Mouse (Mus musculus): Measurements from ENCODE around the gene Tet2. TPM values are rescaled to one million over a fixed set of nuclear protein-coding genes. Genes with fewer than 3 reads are reported as not detected.
"Not testable (repeated sequence)": the region's sequence is repeated elsewhere in the genome, so short reads cannot be mapped to it uniquely, and the experiment has no call there.

Tet2 gene
- total RNA-seq, 2 experiments from 2014 or later: 12.7 to 19.7 TPM

DNA sequence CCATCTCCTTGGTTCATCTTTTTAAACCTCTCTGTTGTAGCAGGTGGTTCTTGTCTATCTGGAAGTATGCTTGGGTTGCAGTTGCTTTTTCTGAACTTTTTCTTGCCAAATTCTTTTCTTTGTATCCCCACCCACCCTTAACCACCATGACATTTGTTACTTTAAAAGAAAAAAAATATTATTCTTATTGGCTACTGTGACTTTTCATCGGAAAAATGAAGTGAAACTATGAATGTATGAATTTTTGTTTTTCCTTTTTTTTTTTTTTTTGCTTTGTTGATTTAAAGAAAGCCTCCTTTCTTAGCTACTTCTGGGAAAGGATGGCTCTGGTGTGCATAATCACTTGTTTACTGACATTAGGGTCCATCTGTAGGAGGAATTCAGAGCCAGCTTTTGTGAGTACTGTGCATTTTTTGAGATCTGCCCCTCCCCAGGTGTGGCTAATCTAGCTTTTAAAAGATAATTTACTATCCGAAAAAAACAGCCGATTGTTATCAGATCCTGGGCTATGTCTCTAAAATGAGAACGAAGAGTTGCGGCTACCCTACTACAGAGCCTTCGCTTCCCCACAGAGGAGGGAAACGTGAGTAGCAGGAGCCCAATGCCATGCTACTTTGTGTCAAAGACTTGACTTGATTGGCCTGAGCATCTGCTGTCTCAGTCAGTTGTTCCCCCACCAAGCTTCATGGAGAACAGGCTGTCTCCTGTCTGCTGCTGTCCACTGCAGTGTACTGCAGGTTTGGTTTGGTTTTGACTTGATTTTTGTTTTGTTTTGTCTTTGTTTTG lies 4.6 kb upstream of the Tet2 start:
- no peak for ATAC-seq (replicated peaks; ENCODE audit: low FRiP score, poor library complexity, severe bottlenecking)

DNA sequence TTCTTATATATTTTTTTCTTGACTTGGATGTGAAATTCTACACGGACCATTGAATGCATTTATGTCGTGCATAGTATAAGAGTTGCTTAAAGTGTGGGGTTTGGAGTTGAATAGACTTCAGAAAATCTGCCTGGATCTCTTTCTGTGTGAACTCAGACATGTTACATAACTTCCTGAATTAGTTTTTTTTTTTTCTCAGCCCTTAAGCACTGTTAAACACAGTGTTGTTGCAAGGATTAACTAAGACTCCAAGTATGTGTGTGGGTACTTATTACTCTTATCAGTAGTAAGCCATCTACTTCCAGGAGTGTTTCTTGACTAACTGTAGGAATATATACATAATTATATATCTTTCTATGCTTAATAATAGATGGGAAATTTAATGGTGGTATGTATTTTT lies 3.7 kb upstream of the Tet2 start:
- ATAC-seq (replicated peaks; ENCODE audit: low FRiP score, poor library complexity, severe bottlenecking): no peak

DNA sequence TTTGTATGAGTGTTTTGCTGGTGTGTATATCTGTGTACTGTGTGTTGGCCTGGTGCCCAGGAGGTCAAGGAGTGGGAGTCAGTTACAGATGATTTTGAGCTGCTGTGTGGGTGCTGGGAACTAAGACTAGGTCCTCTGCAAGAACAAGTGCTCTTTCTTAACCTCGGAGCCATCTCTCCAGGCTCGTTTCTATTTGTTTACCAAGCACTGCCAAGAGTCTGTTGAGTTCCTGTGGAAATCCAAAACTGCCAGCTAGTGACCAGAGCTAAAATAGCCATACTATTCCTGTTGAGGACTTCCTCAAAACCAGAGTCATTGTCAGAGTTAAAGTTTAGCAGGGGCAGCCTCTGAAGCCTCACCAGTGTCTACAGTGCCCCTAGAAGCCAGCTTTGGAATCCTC lies 1.9 kb upstream of the Tet2 start:
- no peak for ATAC-seq (replicated peaks; ENCODE audit: low FRiP score, poor library complexity, severe bottlenecking)

GRCm38 (mm10) chr3:133545304-133545666 lies 346 bp upstream of the Tet2 start:
- no peak for ATAC-seq (replicated peaks; ENCODE audit: low FRiP score, poor library complexity, severe bottlenecking)

DNA sequence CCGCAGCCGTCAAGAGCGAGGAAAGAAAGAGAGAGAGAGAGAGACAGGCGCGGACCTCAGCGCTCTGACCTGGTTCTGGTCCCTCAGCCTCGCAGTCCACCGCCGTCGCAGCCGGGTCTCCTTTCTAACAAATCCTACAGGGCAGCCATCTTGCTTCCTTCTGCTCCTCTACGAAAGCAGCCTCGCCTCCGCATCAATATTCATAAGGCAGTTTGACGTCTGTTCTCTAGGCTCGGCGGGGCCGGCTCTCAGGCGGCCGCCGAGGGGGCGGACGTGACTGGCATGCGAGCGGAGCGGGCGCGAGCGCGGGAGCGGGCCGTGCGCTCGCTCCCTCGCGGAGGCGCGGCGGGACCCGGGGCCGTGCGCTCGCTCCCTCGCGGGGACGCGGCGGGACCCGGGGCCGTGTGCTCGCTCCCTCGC lies 798 bp downstream of the Tet2 start:
- ATAC-seq (replicated peaks; ENCODE audit: low FRiP score, poor library complexity, severe bottlenecking): no peak; the same call in 1 of the 2 replicates

DNA sequence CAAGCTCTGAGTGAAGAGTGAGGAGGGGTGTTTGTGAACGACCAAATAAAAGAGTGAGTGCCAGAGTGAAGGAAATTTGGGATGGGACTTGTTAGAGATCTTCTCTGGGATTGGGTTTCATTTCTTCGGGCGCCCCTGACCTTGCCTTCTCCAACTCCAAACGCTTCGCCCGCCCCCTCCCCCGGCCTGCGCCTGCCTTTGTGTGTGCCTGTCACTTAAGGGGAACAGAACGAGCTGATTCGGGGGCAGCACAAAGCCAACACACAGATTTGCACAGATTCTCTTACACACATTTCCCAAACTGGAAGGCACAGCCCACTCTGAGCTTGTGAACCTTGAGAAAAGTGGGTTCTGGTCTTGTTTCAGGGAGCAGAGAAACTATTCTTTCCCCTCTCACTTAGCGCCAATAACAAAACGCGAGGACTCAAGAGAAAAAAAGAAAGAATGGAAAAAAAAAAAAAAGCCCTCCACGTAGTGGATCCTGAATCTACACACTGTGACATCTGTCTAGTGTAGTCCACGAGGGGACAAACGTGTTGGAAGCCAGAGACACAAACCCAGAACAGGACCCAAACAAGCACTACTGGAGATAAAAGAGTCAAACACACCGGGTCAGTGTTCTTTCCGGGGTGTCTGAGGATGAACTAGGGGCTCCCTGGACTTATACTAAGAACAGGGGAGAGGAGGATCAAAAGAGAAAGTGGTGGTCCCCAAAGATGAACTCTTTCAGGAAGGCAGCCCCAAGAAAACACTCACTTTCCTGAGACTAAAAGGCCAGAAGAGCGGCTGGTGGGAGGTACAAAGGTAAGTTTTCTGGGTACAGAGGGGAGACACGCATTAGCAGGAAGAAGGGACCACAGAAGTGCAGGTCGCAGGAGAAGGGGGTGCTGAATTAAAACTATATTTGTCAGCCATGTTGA lies 1.6 kb downstream of the Tet2 start:
- ATAC-seq (replicated peaks; ENCODE audit: low FRiP score, poor library complexity, severe bottlenecking): no peak; the same call in 1 of the 2 replicates

DNA sequence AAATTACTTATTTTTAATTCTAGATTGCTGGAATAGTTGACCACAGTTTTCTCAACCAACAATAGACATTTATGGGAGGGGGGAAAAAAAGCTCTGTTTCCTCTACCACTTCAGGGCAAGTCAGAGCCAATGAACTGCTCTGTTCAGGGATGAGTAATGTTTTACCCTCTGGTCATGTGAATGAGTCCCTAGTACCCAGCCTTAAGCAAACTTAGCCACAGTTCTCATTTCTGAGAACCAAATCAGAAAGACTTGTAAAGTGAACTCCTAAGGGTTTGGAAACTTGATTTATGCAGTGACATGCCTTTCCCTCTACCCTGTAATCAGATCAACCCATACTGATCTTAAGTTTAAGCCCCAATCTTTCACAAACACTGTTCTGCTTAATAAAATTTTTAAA lies 2.9 kb downstream of the Tet2 start:
- ATAC-seq (replicated peaks; ENCODE audit: low FRiP score, poor library complexity, severe bottlenecking): no peak

DNA sequence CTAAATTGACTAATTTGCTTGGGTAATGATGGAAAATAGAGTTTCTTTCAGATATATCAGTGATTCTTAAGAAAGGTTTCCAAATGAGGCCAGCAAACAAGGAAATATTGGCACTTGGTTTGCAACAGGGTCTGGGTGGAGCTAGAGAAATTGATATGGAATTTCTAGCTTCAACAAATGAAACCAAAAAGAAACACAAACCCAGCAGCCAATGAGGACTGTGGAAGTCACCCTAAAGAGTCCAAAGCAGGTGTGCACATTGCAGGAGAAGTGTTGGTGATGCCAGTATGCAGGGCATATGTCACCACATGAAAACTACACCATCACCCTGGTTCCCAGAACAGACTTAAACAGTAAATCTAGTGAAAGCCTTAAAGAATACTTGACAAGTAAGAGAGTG lies 3.9 kb downstream of the Tet2 start:
- ATAC-seq (replicated peaks; ENCODE audit: low FRiP score, poor library complexity, severe bottlenecking): no peak

- no peak for ATAC-seq (replicated peaks; ENCODE audit: low FRiP score, poor library complexity, severe bottlenecking)
Observed at GRCm38 (mm10) chr3:133539991-133540390, 4.9 kb downstream of the Tet2 start.

- not testable (repeated sequence) for ATAC-seq (replicated peaks; ENCODE audit: low FRiP score, poor library complexity, severe bottlenecking)
Observed at GRCm38 (mm10) chr3:133538499-133538898, 6.4 kb downstream of the Tet2 start.

DNA sequence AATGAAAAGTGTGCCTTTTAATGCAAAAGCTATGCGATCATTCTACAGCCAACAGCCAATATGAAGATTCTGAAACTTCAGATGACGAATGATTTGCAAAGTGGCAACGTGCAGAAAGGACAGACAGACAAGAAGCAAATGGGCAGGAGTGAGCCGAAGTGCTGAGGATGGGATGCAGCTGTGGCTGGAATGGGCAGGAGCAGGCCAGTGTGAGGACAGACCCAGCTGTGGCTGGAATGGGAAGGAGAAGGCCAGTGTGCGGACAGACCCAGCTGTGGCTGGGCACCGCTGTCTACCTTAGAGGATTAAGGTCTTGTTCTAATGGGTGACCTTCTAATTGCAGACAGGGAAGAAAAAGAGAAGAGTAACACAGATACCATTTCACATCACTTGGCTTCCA lies 9.3 kb downstream of the Tet2 start:
- no peak for ATAC-seq (replicated peaks; ENCODE audit: low FRiP score, poor library complexity, severe bottlenecking)

- no peak for ATAC-seq (replicated peaks; ENCODE audit: low FRiP score, poor library complexity, severe bottlenecking)
Observed at GRCm38 (mm10) chr3:133534066-133534465, 10.9 kb downstream of the Tet2 start.

DNA sequence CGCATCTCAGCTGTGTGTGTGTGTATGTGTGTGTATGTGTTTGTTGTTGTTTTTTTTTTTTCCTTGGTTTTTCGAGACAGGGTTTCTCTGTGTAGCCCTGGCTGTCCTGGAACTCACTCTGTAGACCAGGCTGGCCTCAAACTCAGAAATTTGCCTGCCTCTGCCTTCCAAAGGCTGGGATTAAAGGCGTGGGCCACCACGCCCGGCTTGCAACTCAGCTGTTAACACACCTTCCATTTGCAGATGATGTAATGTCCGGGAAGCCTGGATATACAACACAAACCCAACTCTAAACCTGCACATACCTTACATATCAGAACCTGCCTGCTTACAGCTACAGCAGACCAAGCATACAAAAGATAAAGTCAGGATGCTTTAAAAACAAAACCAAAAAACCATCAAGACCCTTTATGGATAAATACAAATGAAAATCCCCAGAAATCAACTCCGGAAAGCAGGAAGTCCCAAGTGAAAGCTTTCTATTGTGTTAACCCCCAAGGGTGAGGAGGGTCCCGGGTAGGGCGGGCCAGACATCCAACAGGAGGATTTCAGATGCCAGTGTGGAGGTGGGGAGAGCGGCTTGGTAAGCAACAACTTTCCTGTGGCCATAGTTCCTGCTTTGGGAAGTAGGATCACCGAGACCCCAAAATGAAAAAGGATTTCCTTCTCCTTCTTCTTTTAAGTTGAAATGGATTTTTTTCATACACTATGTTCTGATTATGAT lies 11.5 kb downstream of the Tet2 start:
- no peak for ATAC-seq (replicated peaks; ENCODE audit: low FRiP score, poor library complexity, severe bottlenecking)

- ATAC-seq (replicated peaks; ENCODE audit: low FRiP score, poor library complexity, severe bottlenecking): no peak
Observed at GRCm38 (mm10) chr3:133532806-133533205, 12.1 kb downstream of the Tet2 start.

DNA sequence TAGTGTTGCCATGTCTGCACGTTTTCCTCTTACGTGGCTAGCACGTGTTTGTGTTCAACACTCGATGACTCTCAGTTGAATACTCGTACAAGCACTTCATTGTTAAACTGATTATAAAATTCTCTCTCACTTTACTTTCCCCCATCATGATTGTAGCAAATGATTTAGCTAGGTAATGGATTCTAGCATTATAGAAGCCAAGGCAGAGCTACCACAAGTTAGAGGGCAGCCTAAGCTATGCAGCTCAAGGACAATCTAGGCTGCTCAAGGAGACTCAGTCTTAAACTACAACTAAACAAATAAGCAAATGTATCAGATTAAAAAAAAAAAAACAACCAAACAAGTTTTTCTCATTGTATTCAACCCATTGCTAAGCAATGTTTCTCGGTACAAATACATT lies 12.7 kb downstream of the Tet2 start:
- ATAC-seq (replicated peaks; ENCODE audit: low FRiP score, poor library complexity, severe bottlenecking): no peak

- ATAC-seq (replicated peaks; ENCODE audit: low FRiP score, poor library complexity, severe bottlenecking): no peak
Observed at GRCm38 (mm10) chr3:133531101-133531500, 13.8 kb downstream of the Tet2 start.

- no peak for ATAC-seq (replicated peaks; ENCODE audit: low FRiP score, poor library complexity, severe bottlenecking)
Observed at GRCm38 (mm10) chr3:133530664-133531063, 14.3 kb downstream of the Tet2 start.

DNA sequence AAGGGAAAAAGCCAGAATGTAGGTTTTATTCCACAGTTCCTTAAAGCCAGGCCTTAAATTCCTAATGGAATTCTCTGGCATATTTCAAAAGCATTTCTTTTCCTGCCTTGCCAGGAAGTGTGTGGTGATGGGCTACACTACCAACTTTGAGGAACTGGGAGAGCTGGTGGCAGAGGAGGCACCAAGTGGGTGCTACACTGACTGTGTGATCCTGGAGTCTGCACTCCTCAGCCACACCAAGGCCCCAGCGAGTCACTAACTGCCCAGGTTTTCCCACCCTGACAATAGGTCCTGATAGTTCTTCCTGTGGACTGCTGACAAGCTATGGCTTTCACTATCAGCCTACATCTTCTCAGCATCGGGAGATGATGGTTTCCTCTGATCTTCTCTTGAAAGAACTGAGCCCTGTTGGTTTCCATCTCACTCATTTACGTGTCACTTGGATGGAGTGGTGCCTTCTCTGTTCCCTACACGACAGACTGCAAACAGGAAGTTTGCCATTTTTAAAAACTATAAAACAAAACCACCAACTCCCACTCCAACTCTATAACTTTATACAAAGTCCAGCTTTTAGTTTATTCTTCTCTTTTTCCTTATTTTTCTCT lies 18.7 kb downstream of the Tet2 start:
- no peak for ATAC-seq (replicated peaks; ENCODE audit: low FRiP score, poor library complexity, severe bottlenecking)

GRCm38 (mm10) chr3:133525578-133525977 lies 19.4 kb downstream of the Tet2 start:
- no peak for ATAC-seq (replicated peaks; ENCODE audit: low FRiP score, poor library complexity, severe bottlenecking)

Data from erythroblast, adult 5-6 weeks (primary cell).